Mouse (Mus musculus) spleen, postnatal 10 days (tissue): ENCODE data around the gene Glt28d2.

Experiments
- DNase-seq, 2 experiments: peaks; one replicate each; pipeline ENCODE4 v3.0.0; 2021 to 2022; ENCODE audit warnings: low spot score in 2 of 2

The Glt28d2 gene

GRCm38 (mm10) chr3:85827283-85827682 is 60.0 kb downstream of the Glt28d2 start:
- DNase-seq: no peak

- DNase-seq: no peak
Measured at GRCm38 (mm10) chr3:85820839-85821548, 66.3 kb downstream of the Glt28d2 start.
